Comparison of ENCODE assay signal across 21 mouse cellular contexts in the genomic region with DNA sequence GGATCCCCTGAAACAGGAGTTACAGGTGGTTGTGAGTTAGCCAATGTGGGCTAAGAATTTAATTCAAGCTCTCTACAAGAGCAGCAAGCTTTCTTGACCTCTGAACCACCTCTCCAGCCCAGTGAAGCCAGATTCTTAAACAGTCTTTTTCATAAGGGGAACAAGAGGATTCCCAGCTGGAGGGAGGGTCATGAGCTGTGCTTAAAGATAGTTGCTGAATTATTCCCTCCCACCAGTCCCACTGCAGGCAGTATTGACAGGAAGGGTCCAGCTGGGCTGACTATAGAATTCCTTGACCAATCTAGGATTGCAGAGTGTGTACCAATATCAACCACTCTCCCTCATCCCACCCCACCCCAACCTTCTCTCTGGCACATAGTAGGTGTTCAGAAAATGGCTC.
"Had no signal": no experiment of that assay in that cellular context is flagged by ENCODE, and none has a peak within 500 bp of the region (broad histone marks: within the 10 kb centered on the region; RNA-seq: fewer than 3 reads in every experiment).

No protein-coding gene starts in this region.

- H3K4me3 ChIP-seq: intestine, embryonic 15.5 days; kidney, embryonic 15.5 days; limb, embryonic 10.5 days; limb, embryonic 13.5 days; liver, embryonic 12.5 days; liver, embryonic 15.5 days; midbrain, embryonic 12.5 days; midbrain, embryonic 15.5 days; neural tube, embryonic 12.5 days; neural tube, embryonic 15.5 days had no signal

- H3K9me3 ChIP-seq: intestine, embryonic 15.5 days; kidney, embryonic 15.5 days; limb, embryonic 10.5 days; limb, embryonic 13.5 days; liver, embryonic 12.5 days; liver, embryonic 15.5 days; midbrain, embryonic 12.5 days; midbrain, embryonic 15.5 days; neural tube, embryonic 12.5 days; neural tube, embryonic 15.5 days had no signal

- H3K9ac ChIP-seq: intestine, embryonic 15.5 days; kidney, embryonic 15.5 days; limb, embryonic 13.5 days; liver, embryonic 12.5 days; liver, embryonic 15.5 days; midbrain, embryonic 12.5 days; midbrain, embryonic 15.5 days; neural tube, embryonic 12.5 days; neural tube, embryonic 15.5 days had no signal

- H3K4me2 ChIP-seq: intestine, embryonic 15.5 days; kidney, embryonic 15.5 days; limb, embryonic 13.5 days; liver, embryonic 12.5 days; liver, embryonic 15.5 days; midbrain, embryonic 12.5 days; midbrain, embryonic 15.5 days; neural tube, embryonic 12.5 days; neural tube, embryonic 15.5 days had no signal

- H3K36me3 ChIP-seq: intestine, embryonic 15.5 days; kidney, embryonic 15.5 days; limb, embryonic 10.5 days; limb, embryonic 13.5 days; liver, embryonic 12.5 days; liver, embryonic 15.5 days; midbrain, embryonic 12.5 days; midbrain, embryonic 15.5 days; neural tube, embryonic 12.5 days; neural tube, embryonic 15.5 days had no signal

- ATAC-seq: intestine, embryonic 15.5 days; liver, embryonic 12.5 days; midbrain, embryonic 15.5 days had no signal

- H3K27ac ChIP-seq: intestine, embryonic 15.5 days; kidney, embryonic 15.5 days; limb, embryonic 10.5 days; limb, embryonic 13.5 days; liver, embryonic 12.5 days; liver, embryonic 15.5 days; macrophage; midbrain, embryonic 12.5 days; midbrain, embryonic 15.5 days; neural tube, embryonic 12.5 days; neural tube, embryonic 15.5 days had no signal

- DNase-seq: kidney, adult 11 months; kidney, adult 8-10 months; liver; lung, adult 18-20 months; right cerebral cortex, adult 18-20 months; right cerebral cortex, postnatal 14 days; right cerebral cortex, postnatal 4 days; thymus, adult 2 months; thymus, postnatal 14 days; thymus, postnatal 4 days had no signal

- H3K27me3 ChIP-seq: intestine, embryonic 15.5 days; kidney, embryonic 15.5 days; limb, embryonic 13.5 days; liver, embryonic 15.5 days; midbrain, embryonic 15.5 days; neural tube, embryonic 12.5 days; neural tube, embryonic 15.5 days had no signal

- H3K4me1 ChIP-seq: intestine, embryonic 15.5 days; kidney, embryonic 15.5 days; limb, embryonic 10.5 days; liver, embryonic 12.5 days; liver, embryonic 15.5 days; midbrain, embryonic 12.5 days; midbrain, embryonic 15.5 days; neural tube, embryonic 12.5 days; neural tube, embryonic 15.5 days had no signal
